Mouse (Mus musculus): ENCODE measurements around the gene Larp7. TPM values are rescaled to one million over a fixed set of nuclear protein-coding genes. Genes with fewer than 3 reads are reported as not detected.

Gene Larp7
- polyA plus RNA-seq, 1 experiment, result 14.3 TPM

DNA sequence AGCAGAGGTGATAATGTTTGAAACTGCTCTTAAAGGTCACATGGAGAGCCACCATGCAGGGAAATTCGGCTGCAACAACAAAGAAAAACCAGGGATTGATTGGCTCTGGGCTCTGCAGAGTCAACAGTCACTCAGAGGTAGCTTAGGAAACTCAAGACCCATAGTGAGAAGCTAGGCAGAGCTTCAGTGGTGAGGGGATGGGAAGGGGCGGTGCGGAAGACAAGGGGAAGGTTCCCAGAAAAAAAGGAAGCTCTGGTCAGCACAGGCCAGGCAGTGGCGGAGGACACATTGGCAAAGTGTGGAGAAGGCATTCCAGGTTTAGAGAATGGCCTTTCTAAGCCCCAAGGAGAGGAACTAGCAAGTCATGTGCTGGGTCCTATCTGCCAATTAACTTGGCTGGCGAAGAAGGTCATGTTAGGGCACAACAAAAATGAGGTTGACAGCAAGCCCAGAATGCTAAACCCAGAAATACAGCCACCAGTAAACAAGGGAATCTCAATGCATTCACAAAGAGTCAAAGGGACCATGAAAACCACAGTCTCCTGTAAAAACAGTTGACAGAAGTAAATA lies 25.6 kb downstream of the Larp7 start:
- Histone ChIP-seq H3K4me3 (replicated peaks; ENCODE audit: insufficient read depth, low read depth, low read length) (no peak overlapping the region), H3K4me1 (ENCODE audit: control insufficient read depth, insufficient read depth, low read length) (0 out of 2 replicates have a peak, but pooled peaks cover 3% of the 10 kb centered on the region), H3K27ac (ENCODE audit: insufficient read depth, low read length) (no peak overlapping the region), H3K27me3 (ENCODE audit: control insufficient read depth, insufficient read depth, low read length) (no peaks in the 10 kb centered on the region)
- peak in 1 of 2 experiments; percentile 43 for DNase-seq
- TF ChIP-seq CTCF (IDR thresholded peaks at IDR 0.05; ENCODE audit: borderline replicate concordance, insufficient read depth, low read depth, low read length), result no peak
- no peak for TF ChIP-seq POLR2A (IDR thresholded peaks at IDR 0.05; ENCODE audit: borderline replicate concordance, insufficient read depth, low read length)
- 34% methylated on average over 5 of the region's 5 CpGs for whole genome bisulfite sequencing

GRCm38 (mm10) chr3:127525188-127525819 lies 27.8 kb downstream of the Larp7 start:
- Histone ChIP-seq H3K4me3 (replicated peaks; ENCODE audit: insufficient read depth, low read depth, low read length) (no peak overlapping the region), H3K27me3 (ENCODE audit: control insufficient read depth, insufficient read depth, low read length) (no peaks in the 10 kb centered on the region), H3K4me1 (ENCODE audit: control insufficient read depth, insufficient read depth, low read length) (0 out of 2 replicates have a peak, but pooled peaks cover 3% of the 10 kb centered on the region), H3K27ac (ENCODE audit: insufficient read depth, low read length) (no peak overlapping the region)
- 72% methylated on average over 8 of the region's 8 CpGs for WGBS
- no peak for DNase-seq
- TF ChIP-seq POLR2A (IDR thresholded peaks at IDR 0.05; ENCODE audit: borderline replicate concordance, insufficient read depth, low read length) (no peak), CTCF (IDR thresholded peaks at IDR 0.05; ENCODE audit: borderline replicate concordance, insufficient read depth, low read depth, low read length) (no peak)

GRCm38 (mm10) chr3:127521156-127521555 lies 32.0 kb downstream of the Larp7 start:
- H3K27me3 ChIP-seq (ENCODE audit: control insufficient read depth, insufficient read depth, low read length), result no peaks in the 10 kb centered on the region
- no peak overlapping the region for H3K4me3 ChIP-seq (replicated peaks; ENCODE audit: insufficient read depth, low read depth, low read length)
- H3K4me1 ChIP-seq (ENCODE audit: control insufficient read depth, insufficient read depth, low read length), result no peaks in the 10 kb centered on the region
- no peak overlapping the region for H3K27ac ChIP-seq (ENCODE audit: insufficient read depth, low read length)
- TF ChIP-seq POLR2A (IDR thresholded peaks at IDR 0.05; ENCODE audit: borderline replicate concordance, insufficient read depth, low read length) (no peak), CTCF (IDR thresholded peaks at IDR 0.05; ENCODE audit: borderline replicate concordance, insufficient read depth, low read depth, low read length) (no peak)
- 22% methylated on average over 10 of the region's 10 CpGs for WGBS
- DNase-seq, result no peak

DNA sequence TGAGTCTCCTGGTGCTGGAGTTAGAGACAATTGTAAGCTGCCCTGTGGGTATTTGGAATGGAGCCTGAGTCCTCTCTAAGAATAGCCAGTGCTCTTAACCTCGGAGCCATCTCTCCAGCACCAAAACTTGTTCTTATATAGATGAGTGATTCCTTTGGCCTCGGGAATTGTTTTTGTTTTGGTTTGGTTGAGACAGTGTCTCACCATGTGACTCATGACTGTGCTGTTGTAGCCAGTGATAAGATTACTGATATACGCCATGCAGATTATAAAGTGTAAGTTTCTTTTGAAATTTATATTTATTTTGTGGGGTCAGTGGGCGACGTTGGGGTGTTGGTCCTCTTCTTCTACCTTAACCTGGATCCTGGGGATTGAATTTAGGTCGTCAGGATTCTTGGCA lies 32.8 kb downstream of the Larp7 start:
- no peak overlapping the region for H3K27ac ChIP-seq (ENCODE audit: insufficient read depth, low read length)
- TF ChIP-seq POLR2A (IDR thresholded peaks at IDR 0.05; ENCODE audit: borderline replicate concordance, insufficient read depth, low read length) (no peak), CTCF (IDR thresholded peaks at IDR 0.05; ENCODE audit: borderline replicate concordance, insufficient read depth, low read depth, low read length) (no peak)
- no peaks in the 10 kb centered on the region for H3K27me3 ChIP-seq (ENCODE audit: control insufficient read depth, insufficient read depth, low read length)
- no peaks in the 10 kb centered on the region for H3K4me1 ChIP-seq (ENCODE audit: control insufficient read depth, insufficient read depth, low read length)
- 62% methylated on average over 6 of the region's 6 CpGs for WGBS
- no peak overlapping the region for H3K4me3 ChIP-seq (replicated peaks; ENCODE audit: insufficient read depth, low read depth, low read length)
- DNase-seq, result no peak

GRCm38 (mm10) chr3:127515251-127515650 lies 37.9 kb downstream of the Larp7 start:
- H3K4me3 ChIP-seq (replicated peaks; ENCODE audit: insufficient read depth, low read depth, low read length), result no peak overlapping the region
- no peak for DNase-seq
- no peak overlapping the region for H3K27ac ChIP-seq (ENCODE audit: insufficient read depth, low read length)
- WGBS, result 95% methylated on average over 1 of the region's 1 CpGs
- no peaks in the 10 kb centered on the region for H3K27me3 ChIP-seq (ENCODE audit: control insufficient read depth, insufficient read depth, low read length)
- H3K4me1 ChIP-seq (ENCODE audit: control insufficient read depth, insufficient read depth, low read length), result no peaks in the 10 kb centered on the region
- TF ChIP-seq CTCF (IDR thresholded peaks at IDR 0.05; ENCODE audit: borderline replicate concordance, insufficient read depth, low read depth, low read length), result no peak
- TF ChIP-seq POLR2A (IDR thresholded peaks at IDR 0.05; ENCODE audit: borderline replicate concordance, insufficient read depth, low read length), result no peak

GRCm38 (mm10) chr3:127513699-127514098 lies 39.5 kb downstream of the Larp7 start:
- TF ChIP-seq CTCF (IDR thresholded peaks at IDR 0.05; ENCODE audit: borderline replicate concordance, insufficient read depth, low read depth, low read length) (no peak), POLR2A (IDR thresholded peaks at IDR 0.05; ENCODE audit: borderline replicate concordance, insufficient read depth, low read length) (no peak)
- WGBS, result 65% methylated on average over 2 of the region's 2 CpGs
- H3K27ac ChIP-seq (ENCODE audit: insufficient read depth, low read length), result no peak overlapping the region

DNA sequence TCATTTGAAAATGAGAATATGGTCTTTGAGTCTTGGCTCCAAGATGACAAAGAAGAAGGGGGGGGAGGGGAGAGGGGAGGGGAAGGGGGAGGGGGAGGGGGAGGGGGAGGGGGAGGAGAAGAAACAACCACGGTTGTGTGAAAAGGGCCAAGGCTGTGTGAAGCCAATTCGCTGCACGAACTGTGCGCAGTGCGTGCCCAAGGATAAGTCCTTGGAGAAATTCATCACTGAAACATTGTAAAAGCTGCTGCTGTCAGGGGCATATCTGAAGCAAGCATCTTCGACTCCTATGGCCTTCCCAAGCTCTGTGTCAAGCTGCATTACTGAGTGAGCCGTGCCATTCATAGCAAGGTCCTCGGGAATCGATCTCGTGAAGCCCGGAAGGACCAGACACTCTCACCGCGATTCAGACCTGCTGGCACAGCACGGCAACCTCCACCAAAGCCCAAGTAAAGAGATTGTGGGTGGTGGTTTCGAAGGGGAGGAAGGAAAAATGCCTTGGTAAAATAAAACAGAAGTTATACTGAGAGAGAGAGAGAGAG lies 40.3 kb downstream of the Larp7 start:
- Histone ChIP-seq H3K4me1 (ENCODE audit: control insufficient read depth, insufficient read depth, low read length) (no peaks in the 10 kb centered on the region), H3K27ac (ENCODE audit: insufficient read depth, low read length) (no peak overlapping the region), H3K4me3 (replicated peaks; ENCODE audit: insufficient read depth, low read depth, low read length) (no peak overlapping the region), H3K27me3 (ENCODE audit: control insufficient read depth, insufficient read depth, low read length) (no peaks in the 10 kb centered on the region)
- WGBS, result 70% methylated on average over 15 of the region's 15 CpGs
- TF ChIP-seq CTCF (IDR thresholded peaks at IDR 0.05; ENCODE audit: borderline replicate concordance, insufficient read depth, low read depth, low read length) (no peak), POLR2A (IDR thresholded peaks at IDR 0.05; ENCODE audit: borderline replicate concordance, insufficient read depth, low read length) (no peak)
- no peak for DNase-seq

More at GRCm38 (mm10) chr3:127513699-127514098, 39.5 kb downstream of the Larp7 start:
- Histone ChIP-seq H3K27me3 (ENCODE audit: control insufficient read depth, insufficient read depth, low read length) (no peaks in the 10 kb centered on the region), H3K4me1 (ENCODE audit: control insufficient read depth, insufficient read depth, low read length) (no peaks in the 10 kb centered on the region), H3K4me3 (replicated peaks; ENCODE audit: insufficient read depth, low read depth, low read length) (no peak overlapping the region)
- DNase-seq, result no peak

Measured in cerebellum, adult 2 months (tissue).